Mouse (Mus musculus) megakaryocyte progenitor cell, adult 5-6 weeks (primary cell): ENCODE data around the gene Gm49366. TPM values are rescaled to one million over a fixed set of nuclear protein-coding genes. Genes with fewer than 3 reads are reported as not detected.
A peak's percentile ranks its signal among the peaks of the same experiment; 100 is the strongest.
"Not testable (repeated sequence)": the region's sequence is repeated elsewhere in the genome, so short reads cannot be mapped to it uniquely, and the experiment has no call there.

Source experiments
- ATAC-seq: replicated peaks from 2 replicates; pipeline ENCODE4 v1.8.0; 2016; ENCODE audit warnings: mild to moderate bottlenecking, moderate TSS enrichment, inconsistent platforms; ENCODE audit not compliant: poor library complexity
- total RNA-seq, 2 experiments: library from RNA; stranded (forward) in 1 of 2; stranded (reverse) in 1 of 2; fragments of 157-497, 149-512 nt in 1 of 2; fragments of 200-1000 nt in 1 of 2; gene quantifications; 2 replicates each; pipeline versions ENCODE4 v1.2.3 to v1.2.4; 2015 to 2017

Gene Gm49366
- total RNA-seq (2015): not detected in 2 replicates
- total RNA-seq (2017): not detected in 2 replicates

GRCm38 (mm10) chr12:84038691-84039111, at the start of gene Gm49366:
TSS of gene Gm49366 (plus strand) at chr12:84038935.
- not testable (repeated sequence) for ATAC-seq

- ATAC-seq: no peak
Measured at GRCm38 (mm10) chr12:83989378-83989777, 49.4 kb upstream of the Gm49366 start.

- ATAC-seq: no peak
Measured at GRCm38 (mm10) chr12:83997221-83997620, 41.5 kb upstream of the Gm49366 start.

GRCm38 (mm10) chr12:83998341-83999107, 40.2 kb upstream of the Gm49366 start:
- peak; percentile 43; the same call in 1 of the 2 replicates for ATAC-seq

GRCm38 (mm10) chr12:83999237-83999636, 39.5 kb upstream of the Gm49366 start:
- ATAC-seq: peak; percentile 64

GRCm38 (mm10) chr12:84000418-84000817, 38.3 kb upstream of the Gm49366 start:
- no peak for ATAC-seq

- no peak for ATAC-seq
Measured at GRCm38 (mm10) chr12:84003866-84004265, 34.9 kb upstream of the Gm49366 start.

GRCm38 (mm10) chr12:84008251-84008650, 30.5 kb upstream of the Gm49366 start:
- no peak for ATAC-seq

GRCm38 (mm10) chr12:84008729-84009128, 30.0 kb upstream of the Gm49366 start:
- no peak for ATAC-seq

- ATAC-seq: peak; percentile 95
Measured at GRCm38 (mm10) chr12:84009171-84009965, 29.4 kb upstream of the Gm49366 start, which contains the start of gene Acot1. TSS of gene Acot1 (plus strand) at chr12:84009490.

- no peak for ATAC-seq
Measured at GRCm38 (mm10) chr12:84010201-84010600, 28.5 kb upstream of the Gm49366 start.

GRCm38 (mm10) chr12:84011251-84012040, 27.3 kb upstream of the Gm49366 start:
- no peak for ATAC-seq

GRCm38 (mm10) chr12:84013130-84013529, 25.6 kb upstream of the Gm49366 start:
- no peak for ATAC-seq

GRCm38 (mm10) chr12:84013701-84014100, 25.0 kb upstream of the Gm49366 start:
- ATAC-seq: no peak

- peak; percentile 92 for ATAC-seq
Measured at GRCm38 (mm10) chr12:84020528-84020927, 18.2 kb upstream of the Gm49366 start.

- ATAC-seq: not testable (repeated sequence)
Measured at GRCm38 (mm10) chr12:84022266-84022665, 16.5 kb upstream of the Gm49366 start.

- 0 out of 2 replicates have a peak, but pooled peaks have one; percentile 24 for ATAC-seq
Measured at GRCm38 (mm10) chr12:84023052-84023745, 15.5 kb upstream of the Gm49366 start.

GRCm38 (mm10) chr12:84025888-84026287, 12.8 kb upstream of the Gm49366 start:
- no peak for ATAC-seq

GRCm38 (mm10) chr12:84028328-84028727, 10.4 kb upstream of the Gm49366 start:
- not testable (repeated sequence) for ATAC-seq

GRCm38 (mm10) chr12:84029043-84029442, 9.7 kb upstream of the Gm49366 start:
- ATAC-seq: not testable (repeated sequence)
